Mouse (Mus musculus): ENCODE results near the gene Hist1h2bf.
"Not testable (repeated sequence)": the region's sequence is repeated elsewhere in the genome, so short reads cannot be mapped to it uniquely, and the experiment has no call there.

Gene Hist1h2bf

DNA sequence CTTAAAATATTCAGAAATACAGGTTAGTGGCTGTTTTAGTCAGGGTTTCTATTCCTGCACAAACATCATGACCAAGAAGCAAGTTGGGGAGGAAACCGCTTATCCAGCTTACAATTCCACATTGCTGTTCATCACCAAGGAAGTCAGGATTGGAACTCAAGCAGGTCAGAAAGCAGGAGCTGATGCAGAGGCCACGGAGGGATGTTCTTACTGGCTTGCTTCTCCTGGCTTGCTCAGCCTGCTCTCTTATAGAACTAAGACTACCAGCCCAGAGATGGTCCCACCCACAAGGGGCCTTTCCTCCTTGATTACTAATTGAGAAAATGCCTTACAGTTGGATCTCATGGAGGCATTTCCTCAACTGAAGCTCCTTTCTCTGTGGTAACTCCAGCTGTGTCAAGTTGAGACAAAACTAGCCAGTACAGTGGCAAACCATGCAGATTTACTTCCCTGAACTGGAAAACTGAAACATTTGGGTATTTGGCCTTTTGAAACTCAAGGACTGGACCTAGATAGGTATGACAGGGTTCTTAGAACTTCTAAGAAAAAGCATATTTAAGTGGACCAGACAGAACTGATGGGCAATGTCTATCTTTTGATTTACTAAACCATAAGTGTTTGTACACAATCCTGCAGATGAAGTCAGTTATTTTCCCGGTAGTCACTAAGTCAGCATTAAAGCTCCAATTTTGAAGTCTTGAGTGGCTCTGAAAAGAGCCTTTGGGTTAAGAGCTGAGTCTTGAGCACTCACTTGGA lies 31.6 kb downstream of the Hist1h2bf start:
- not testable (repeated sequence) for DNase-seq

DNA sequence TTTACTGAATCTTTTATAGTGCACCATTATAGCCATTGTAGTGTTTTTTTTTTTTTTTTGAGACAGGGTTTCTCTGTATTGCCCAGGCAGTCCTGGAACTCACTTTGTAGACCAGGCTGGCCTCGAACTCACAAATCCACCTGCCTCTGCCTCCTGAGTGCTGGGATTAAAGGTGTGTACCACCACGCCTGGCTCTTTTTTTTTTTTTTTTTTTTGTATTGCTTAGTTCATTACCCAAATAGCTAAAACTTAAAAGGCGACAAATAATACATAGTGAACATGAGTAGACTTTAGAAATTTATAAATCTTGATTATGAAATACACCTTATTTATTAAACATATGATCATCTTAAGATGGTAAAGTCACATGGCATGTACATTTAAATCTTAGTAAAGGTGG lies 32.5 kb downstream of the Hist1h2bf start:
- no peak for DNase-seq

- not testable (repeated sequence) for DNase-seq
Observed at GRCm38 (mm10) chr13:23539821-23540220, 34.2 kb downstream of the Hist1h2bf start.

DNA sequence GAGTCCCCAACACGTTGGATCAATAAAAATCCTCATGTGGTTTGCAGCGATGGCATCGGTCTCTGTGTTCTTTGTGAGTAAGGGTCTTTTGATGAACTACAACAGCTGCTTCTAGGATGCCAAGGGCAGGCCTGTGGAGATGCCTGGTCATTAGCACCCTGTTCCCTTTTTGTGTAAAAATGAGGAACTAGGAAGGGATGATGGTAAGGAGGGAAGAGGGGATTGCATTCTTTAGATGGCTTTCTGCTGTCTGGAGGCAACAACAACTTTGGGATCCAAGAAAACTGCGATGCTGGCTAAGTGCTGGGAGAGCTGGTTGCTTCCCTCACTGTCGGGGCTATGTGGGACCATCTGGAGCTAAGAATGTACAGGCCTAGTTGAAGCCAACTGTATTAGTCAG lies 35.7 kb downstream of the Hist1h2bf start:
- no peak for DNase-seq

DNA sequence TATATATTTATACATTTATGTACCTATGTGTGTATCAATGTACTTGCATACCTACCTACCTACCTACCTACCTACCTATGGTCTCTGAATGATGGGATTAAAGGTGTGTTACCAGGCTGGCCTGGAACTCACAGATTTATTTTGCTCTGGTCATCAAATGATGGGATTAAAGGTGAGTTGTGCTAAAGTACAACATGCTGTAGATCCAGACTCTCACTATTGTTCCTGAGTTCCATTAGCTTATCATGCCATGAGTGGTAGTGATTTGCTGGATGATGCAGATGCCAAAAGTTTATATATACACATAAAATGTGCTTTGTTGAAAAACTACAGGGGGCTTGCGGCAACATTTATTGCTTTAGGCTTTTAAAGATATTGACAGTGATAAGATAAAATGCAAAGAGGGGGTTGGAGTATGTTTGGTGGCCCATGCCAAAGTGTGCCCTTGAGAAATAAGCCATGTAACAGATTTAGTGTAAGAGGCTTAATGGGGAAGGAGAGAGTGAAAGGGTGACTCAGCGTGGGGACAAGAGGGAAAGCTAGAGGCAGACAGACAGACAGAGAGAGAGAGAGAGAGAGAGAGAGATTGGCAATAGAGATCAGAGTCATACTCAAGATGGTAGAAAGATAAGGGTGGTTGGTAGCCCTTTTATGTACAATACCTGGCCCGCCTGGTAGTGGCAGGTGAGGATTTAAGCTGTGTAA lies 36.8 kb downstream of the Hist1h2bf start:
- DNase-seq, result no peak

GRCm38 (mm10) chr13:23536076-23536822 lies 37.7 kb downstream of the Hist1h2bf start:
- DNase-seq, result no peak

GRCm38 (mm10) chr13:23535137-23536075 lies 38.6 kb downstream of the Hist1h2bf start, which contains the start of gene Hist1h3g:
Gene Hist1h3g, plus strand, starts transcription at chr13:23535422.
- DNase-seq, result peak; percentile 87 to 90

- no peak for DNase-seq
Observed at GRCm38 (mm10) chr13:23534368-23535131, 39.4 kb downstream of the Hist1h2bf start.

DNA sequence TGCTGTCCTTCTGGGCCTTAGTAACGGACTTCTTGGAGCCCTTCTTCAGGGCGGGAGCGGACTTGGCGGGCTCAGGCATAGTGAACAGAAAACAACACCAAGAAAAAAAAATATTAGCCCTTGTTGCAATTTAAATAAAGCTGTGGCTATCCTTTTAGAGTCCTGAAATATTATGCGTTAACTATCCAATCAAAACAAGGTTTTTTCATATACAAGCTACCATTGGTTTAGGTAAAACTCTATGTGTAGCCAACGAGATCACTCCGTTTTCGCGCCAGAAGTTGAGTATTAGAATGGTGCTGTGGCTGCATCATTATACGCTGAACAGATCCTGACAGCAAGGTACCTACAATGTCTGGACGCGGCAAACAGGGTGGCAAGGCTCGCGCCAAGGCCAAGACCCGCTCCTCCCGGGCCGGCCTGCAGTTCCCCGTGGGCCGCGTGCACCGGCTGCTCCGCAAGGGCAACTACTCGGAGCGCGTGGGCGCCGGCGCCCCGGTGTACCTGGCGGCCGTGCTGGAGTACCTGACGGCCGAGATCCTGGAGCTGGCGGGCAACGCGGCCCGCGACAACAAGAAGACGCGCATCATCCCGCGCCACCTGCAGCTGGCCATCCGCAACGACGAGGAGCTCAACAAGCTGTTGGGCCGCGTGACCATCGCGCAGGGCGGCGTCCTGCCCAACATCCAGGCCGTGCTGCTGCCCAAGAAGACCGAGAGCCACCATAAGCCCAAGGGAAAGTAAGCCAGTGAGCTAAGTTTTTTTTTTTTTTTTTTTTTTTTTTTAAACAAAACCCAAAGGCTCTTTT lies 40.2 kb downstream of the Hist1h2bf start, which contains the start of gene Hist1h2af:
TSS of gene Hist1h2af (plus strand) at position 347 of the 808 bp plus-strand sequence.
- DNase-seq, result peak; percentile 58 to 71

GRCm38 (mm10) chr13:23532262-23533075 lies 41.5 kb downstream of the Hist1h2bf start:
- no peak for DNase-seq

DNA sequence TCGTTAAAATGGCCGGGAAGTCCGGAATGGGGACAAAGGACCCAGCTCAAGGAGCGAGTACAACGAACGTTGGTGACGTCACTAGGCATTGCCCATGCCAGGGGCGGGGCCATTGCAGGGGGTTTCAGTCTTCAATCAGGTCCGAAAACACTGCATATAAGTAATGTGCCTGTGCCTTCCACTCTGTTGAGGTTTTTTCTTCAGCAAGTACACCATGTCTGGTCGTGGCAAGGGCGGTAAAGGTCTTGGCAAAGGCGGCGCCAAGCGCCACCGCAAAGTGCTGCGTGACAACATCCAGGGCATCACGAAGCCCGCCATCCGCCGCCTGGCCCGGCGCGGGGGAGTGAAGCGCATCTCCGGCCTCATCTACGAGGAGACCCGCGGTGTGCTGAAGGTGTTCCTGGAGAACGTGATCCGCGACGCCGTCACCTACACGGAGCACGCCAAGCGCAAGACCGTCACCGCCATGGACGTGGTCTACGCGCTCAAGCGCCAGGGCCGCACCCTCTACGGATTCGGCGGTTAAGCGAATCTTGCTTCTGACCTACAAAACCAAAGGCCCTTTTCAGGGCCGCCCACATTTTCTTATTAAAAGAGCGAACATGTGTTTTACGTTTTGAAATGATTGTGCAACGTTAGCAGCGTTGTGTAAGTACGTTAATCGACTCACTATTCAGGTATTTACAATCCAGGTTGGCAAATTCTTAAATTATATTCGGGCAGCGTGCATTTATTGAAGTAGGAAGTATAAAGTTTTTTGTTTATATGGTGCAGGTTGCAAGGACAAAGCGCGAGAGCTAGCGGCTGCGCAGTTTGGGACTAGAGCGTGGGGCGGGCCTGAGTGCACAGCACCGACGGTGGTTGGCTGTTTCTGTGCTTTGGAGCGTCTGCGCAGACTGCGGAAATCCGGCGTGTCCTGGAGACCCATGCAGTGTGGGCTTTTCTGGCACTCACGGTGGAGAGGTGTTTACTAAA lies 42.8 kb downstream of the Hist1h2bf start, which contains the start of gene Hist1h4h:
TSS of gene Hist1h4h (plus strand) at position 150 of the 975 bp plus-strand sequence.
- DNase-seq, result peak; percentile 97

GRCm38 (mm10) chr13:23530181-23530900 lies 43.7 kb downstream of the Hist1h2bf start:
- peak; percentile 66 to 69 for DNase-seq

GRCm38 (mm10) chr13:23529480-23530165 lies 44.4 kb downstream of the Hist1h2bf start:
- no peak for DNase-seq

- no peak for DNase-seq
Observed at GRCm38 (mm10) chr13:23529005-23529404, 45.0 kb downstream of the Hist1h2bf start.

- DNase-seq, result peak; percentile 79 to 82
Observed at GRCm38 (mm10) chr13:23526312-23526711, 47.7 kb downstream of the Hist1h2bf start.

- DNase-seq, result no peak
Observed at GRCm38 (mm10) chr13:23525901-23526300, 48.1 kb downstream of the Hist1h2bf start.

GRCm38 (mm10) chr13:23524654-23525053 lies 49.3 kb downstream of the Hist1h2bf start:
- peak; percentile 70 to 73 for DNase-seq
